Mouse (Mus musculus): Measurements from ENCODE around the gene Pi16.
"Not testable (repeated sequence)": the region's sequence is repeated elsewhere in the genome, so short reads cannot be mapped to it uniquely, and the experiment has no call there.

The Pi16 gene

GRCm38 (mm10) chr17:29330671-29331410, 13.4 kb downstream of the Pi16 start:
- no peak for DNase-seq

DNA sequence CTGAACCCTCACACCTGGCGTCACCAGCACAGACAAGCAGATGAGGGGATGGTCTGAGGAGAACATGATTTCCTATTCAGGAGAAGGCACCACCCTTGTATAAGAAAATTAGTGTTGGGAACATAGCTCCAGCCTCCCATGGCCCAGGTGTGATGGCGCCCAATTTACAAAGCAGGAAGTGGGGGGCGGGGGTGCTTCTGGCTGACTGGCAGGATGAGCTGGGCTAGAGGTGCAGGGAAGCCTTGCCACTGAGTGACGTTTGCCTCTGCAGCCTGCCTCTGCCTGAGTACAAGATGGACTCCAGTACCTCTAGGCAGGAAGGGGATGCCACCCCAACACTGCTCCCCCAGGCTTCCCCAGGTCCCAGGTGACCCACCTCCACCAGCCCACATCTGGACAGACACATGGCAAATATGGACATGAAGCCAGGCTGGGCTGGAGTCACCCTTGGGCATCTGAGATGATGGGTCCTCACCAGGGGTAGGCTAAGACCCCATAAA, 14.8 kb downstream of the Pi16 start:
- no peak for DNase-seq

DNA sequence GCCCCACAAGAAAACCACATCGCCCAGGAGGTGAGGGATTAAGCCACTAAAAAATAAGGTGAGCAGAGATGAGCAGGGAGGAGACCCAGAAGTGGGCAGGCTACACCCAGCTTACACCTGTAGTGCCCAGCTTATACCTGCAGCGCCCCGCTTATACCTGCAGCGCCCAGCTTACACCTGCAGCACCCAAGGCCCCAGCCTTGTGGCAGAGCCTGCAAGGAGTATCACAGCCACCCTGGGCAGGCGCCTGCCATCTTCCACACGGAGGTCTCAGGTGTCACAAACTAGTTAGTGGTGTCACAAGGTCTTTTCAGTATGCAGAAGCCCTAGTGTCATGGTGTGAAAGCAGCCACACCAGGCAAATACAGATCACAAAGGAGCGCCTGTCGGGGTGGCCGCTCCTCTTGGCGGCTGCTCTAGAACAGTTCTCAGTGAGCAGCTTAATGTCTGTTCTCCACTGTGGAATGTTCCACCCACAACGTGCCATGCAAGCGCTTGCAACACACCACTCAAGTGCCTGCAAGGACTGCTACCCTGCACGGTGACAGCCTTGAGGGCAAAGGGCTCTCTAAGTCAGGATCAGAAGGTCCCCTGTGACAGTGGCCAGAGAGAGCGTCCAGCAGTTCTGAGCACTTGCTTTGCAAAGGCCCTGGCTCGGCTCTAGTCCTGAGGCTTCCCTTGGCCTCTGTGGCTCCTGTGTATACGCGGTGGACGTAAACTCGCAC, 18.9 kb downstream of the Pi16 start:
- peak; percentile 51 for DNase-seq

GRCm38 (mm10) chr17:29337979-29338823, 20.7 kb downstream of the Pi16 start:
- no peak for DNase-seq

DNA sequence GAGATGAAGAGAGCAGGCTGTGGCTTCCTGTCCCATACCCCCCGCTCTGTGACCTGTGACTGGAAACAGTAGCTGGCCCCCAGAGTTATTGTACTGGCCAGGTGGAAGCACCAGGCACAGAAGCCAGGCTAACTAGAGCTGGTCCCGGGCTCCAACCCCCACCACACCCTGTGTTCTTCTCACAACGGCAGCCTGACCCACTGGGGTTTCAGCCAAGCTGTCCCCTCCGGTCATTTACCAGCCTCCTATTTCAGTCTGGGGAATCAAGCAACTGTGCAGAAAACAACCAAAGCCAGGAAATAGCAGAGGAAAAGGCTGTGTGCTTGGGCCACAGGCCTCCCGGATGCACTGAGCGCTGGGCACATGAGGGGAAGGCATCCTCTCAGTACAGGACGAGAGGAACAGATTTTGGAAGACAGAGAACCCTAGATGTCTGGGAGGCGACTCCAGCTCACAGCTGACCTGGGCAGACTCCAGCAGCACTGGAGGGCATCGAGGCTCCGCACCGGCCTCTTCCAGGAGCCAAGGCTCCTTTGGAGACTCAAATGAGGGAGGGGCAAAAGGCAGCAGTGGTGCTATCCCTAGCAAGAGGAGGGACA, 21.8 kb downstream of the Pi16 start:
- DNase-seq, result peak; percentile 55

DNA sequence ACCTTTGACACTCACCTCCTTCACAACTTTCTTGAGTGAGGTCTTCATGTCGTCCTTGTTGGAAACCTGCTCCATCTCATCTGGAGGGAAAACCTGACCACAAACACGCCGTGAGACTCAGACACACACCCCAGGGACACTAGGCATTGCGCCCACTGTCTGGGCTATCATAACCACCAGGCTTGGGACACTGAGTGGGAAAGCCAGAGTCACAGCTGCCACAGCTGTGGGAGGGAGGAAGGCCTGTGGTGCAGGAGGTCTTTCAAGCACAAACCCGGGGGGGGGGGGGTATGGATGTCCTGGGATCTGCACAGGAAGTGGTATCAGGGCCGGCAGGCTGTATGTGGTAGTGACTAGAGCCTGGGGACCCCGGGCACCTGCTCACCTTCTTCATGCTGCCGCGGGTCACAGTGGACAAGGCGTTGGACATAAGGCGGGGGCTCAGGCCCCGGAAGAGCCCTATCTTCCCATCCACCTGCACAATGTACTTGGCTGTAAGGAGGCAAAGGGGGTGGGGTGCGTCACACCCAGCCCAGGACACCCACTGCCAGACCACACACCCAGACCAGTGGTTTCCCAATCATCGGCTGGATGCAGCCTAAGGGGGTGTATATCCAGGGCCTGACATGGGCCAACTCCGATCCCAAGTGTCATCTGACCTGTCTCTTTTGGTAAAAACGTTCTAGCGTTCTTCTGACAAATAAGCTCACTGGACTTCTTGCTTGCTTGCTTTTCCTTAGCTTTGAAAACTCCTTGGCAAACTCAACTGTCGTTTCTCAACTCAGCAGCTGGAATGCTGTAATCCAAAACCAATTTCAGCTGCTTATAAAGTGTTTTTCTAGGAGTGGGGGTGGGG, 23.2 kb downstream of the Pi16 start:
- DNase-seq, result peak; percentile 67

GRCm38 (mm10) chr17:29341591-29342003, 24.1 kb downstream of the Pi16 start:
- peak; percentile 76 for DNase-seq

DNA sequence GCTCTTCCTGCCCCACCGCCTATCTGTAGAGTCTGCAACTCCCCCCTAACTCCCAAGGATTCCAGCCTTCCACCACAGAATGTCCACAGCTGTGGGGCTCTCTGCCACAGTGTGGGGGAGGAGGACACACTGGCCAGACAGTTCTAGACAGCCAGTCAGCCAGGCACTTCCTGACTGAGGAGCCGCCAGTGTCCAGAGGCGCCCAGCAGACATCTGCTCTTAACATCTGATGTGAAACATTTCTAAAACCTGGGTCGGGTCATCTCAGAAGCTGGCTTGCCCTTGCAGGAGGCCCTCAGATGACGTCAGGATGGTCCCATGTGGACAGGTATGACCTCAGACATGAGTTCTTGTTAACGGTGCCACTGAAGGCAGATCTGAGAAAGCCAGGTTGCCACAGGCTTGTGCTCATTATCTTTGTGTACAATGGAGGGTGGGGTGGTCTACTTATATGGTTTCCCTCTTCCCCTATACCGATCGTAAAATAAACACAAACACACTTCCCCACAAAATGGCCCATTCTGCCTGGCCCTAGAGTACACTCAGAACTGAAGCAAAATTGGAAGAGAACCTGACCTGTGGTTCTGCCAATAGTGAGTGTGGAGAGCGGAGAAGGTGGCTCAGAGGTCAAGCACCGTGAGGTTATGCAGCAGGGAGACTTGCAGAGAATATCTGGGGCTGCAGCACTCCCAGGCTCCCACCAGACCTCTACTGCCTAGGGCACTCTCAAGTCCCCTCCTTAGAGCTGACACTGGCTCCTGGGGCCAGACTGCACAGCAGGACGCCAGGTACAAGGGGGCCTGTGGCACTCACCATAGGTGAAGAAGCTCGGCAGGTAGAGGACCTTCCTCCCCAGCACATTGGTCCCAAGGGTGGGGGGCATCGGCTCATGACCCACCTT, 24.8 kb downstream of the Pi16 start:
- peak; percentile 88 for DNase-seq

GRCm38 (mm10) chr17:29343241-29343640, 25.8 kb downstream of the Pi16 start:
- no peak for DNase-seq

GRCm38 (mm10) chr17:29345272-29345671, 27.8 kb downstream of the Pi16 start:
- DNase-seq, result no peak

GRCm38 (mm10) chr17:29346496-29347125, 29.1 kb downstream of the Pi16 start:
- DNase-seq, result peak; percentile 75

GRCm38 (mm10) chr17:29347126-29347644, 29.7 kb downstream of the Pi16 start:
- DNase-seq, result peak; percentile 53

DNA sequence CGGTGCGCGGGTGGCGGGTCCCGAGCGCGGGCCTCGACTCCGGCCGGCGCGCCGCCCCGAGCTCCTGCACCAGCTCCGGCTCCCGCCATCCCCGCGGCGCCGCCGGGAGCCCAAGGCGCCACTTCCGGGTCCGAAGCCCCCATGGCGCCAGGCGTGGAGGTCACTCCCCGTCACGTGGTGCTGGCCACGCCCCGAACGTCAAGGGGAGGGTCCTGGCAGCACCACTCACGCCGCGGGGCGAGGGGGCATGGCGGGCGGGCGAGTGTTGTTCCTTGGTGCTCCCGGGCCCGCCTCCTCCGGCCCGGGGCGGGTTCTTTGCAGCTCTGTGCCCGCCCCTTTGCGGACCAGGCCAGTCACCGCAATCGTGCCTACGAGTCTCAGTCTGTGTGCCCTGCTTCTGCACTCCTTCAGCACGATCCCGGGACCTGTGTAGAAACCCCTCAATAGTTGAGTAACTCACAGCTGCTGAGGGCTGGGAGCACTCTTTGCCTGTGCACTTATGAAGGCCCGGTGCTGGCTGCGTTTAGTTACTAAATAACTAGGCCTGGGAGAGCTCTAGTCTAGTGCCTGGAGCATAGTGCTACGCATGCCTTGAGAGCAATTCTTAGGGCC, 30.3 kb downstream of the Pi16 start, which contains the start of gene Mtch1:
TSS of gene Mtch1 (minus strand) at position 290 of the 612 bp plus-strand sequence.
- peak; percentile 100 for DNase-seq

- no peak for DNase-seq
Observed at GRCm38 (mm10) chr17:29348996-29349395, 31.5 kb downstream of the Pi16 start.

- DNase-seq, result not testable (repeated sequence)
Observed at GRCm38 (mm10) chr17:29351056-29351455, 33.6 kb downstream of the Pi16 start.

DNA sequence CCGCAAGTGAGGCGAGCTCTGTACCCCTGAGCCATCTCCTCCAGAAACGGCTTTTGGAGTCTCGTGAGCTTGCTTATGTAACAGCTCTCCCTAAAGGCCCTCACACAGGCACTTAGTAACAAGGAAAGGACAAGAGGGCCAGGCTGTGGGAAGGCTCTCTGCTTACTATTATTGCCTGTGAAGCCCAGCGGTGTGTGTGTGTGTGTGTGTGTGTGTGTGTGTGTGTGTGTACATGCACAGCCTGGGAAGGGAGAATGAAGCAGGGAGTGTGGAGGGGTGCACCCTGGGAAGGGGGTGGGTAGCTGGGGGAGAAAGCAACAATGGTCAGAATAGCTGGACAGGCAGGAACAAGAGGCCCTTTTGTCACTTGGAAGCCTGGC, 38.0 kb downstream of the Pi16 start:
- peak; percentile 69 for DNase-seq

DNA sequence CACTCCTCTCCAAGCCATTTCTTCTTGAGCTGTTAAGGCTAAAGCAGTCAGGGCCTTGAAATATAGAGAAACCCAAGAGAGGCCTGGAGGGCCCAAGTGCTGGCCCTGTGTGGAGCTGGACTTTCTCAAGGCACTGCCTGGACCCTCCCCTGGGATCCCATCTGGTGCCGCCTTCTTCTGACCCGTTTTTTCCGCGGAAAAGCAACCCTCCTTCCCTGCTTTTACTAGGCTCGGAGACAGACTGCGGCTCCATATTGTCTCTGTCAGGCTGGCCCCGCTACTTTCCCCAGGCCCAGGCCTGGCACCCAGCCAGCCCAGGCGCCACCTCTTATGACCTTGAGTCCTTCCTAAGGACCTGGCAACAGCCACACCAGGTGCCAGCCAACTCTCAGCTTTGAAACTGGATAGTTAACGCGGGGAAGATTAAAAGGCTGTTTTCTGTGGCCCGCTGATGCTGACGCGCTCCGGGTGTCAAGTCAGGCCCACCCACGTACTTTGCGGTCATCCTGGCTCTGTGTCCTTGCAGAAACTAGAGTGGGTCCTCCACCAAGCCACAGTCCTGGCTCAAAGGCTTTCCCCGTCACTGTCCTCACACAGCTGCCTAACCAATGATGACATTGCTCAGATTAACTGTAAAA, 38.5 kb downstream of the Pi16 start:
- DNase-seq, result peak; percentile 91

DNA sequence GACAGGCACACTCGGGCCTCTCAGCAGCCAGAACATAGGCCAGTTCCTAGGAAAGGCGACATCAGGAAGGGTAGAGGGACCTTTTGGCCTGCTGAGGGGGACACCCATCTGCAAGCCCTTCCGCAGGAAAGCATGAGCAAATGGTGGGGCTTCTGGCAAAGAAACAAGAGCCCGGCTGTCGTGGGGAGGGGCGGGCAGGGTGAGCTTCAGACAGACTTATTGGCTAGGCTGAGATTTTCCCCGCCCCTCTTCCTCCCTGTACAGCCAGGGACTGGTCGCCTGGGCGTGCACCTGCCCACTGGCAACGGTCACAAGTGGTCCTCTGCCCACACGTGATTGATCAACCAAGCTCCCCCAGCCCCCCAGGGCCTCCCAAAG, 39.0 kb downstream of the Pi16 start:
- peak; percentile 96 for DNase-seq

DNA sequence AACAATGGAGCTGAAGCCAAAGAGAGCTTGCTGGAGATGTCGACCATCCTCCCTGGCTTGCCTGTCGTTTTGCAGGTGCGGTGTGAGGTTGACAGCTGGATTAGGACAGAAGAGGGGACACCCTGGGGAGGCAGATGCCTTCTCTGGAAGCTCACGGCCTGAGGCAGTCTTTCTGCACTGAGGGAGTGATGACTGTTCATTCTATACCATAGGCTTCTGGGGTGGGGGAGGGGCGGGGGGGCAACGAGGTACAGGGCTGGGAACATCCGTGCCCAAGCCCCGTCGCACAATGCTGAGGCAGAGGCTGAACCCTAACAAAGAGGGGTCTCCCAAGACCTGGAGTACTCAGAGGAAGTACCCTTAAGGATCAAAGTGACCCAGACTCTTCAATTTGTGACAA, 39.4 kb downstream of the Pi16 start:
- no peak for DNase-seq
